Mouse (Mus musculus) heart, embryonic 13.5 days (tissue): Measurements from ENCODE around the gene Gfap. TPM values are rescaled to one million over a fixed set of nuclear protein-coding genes. Genes with fewer than 3 reads are reported as not detected.

Experiments
- ATAC-seq: fragments of 200-750 bp; cut with Nextera tagmentation; 2 replicates; pipeline ENCODE4 v1.8.0; 2017; ENCODE audit warnings: moderate TSS enrichment; ENCODE audit not compliant: insufficient number of reproducible peaks, low FRiP score, low TSS enrichment; ENCODE audit errors: extremely low read depth
- H3K27ac ChIP-seq: fragments of 300-500 bp; sonication (generic); replicated peaks from 2 replicates; pipeline ENCODE4 v1.5.1; 2015; ENCODE audit warnings: moderate library complexity, mild to moderate bottlenecking, inconsistent platforms
- H3K27me3 ChIP-seq: fragments of 300-500 bp; sonication (generic); replicated peaks from 2 replicates; pipeline ENCODE4 v1.6.1; 2015; ENCODE audit warnings: mild to moderate bottlenecking, inconsistent platforms
- H3K36me3 ChIP-seq: fragments of 300-500 bp; sonication (generic); 2 replicates; pipeline ENCODE4 v1.6.1; 2015; ENCODE audit warnings: mild to moderate bottlenecking, inconsistent platforms
- H3K4me1 ChIP-seq: fragments of 300-500 bp; sonication (generic); 2 replicates; pipeline ENCODE4 v1.6.1; 2015; ENCODE audit warnings: inconsistent platforms
- H3K4me2 ChIP-seq: fragments of 300-500 bp; sonication (generic); 2 replicates; pipeline ENCODE4 v1.6.1; 2015; ENCODE audit warnings: inconsistent platforms, mild to moderate bottlenecking, moderate library complexity
- H3K4me3 ChIP-seq: fragments of 300-500 bp; sonication (generic); 2 replicates; pipeline ENCODE4 v1.5.1; 2015; ENCODE audit warnings: moderate library complexity, mild to moderate bottlenecking, inconsistent platforms
- H3K9ac ChIP-seq: fragments of 300-500 bp; sonication (generic); 2 replicates; pipeline ENCODE4 v1.6.1; 2015; ENCODE audit warnings: inconsistent platforms, mild to moderate bottlenecking, moderate library complexity
- H3K9me3 ChIP-seq: fragments of 300-500 bp; sonication (generic); 2 replicates; pipeline ENCODE4 v1.6.1; 2016; ENCODE audit warnings: inconsistent platforms
- WGBS: fragments of 180-500 bp; shearing (Covaris S2); methylation state at CpG from one replicate; pipeline ENCODE4 v1.1.7; 2015; ENCODE audit warnings: mixed read lengths; 5-methylcytosine and 5-hydroxymethylcytosine counted together
- polyA plus RNA-seq: library from polyadenylated mRNA; unstranded; fragments of >200 nt; fragmentation: Nextera tagmentation; extraction: Ambion mirVana; gene quantifications from 2 replicates; pipeline ENCODE4 v1.2.1, GENCODE M21; 2015

The Gfap gene
- polyA plus RNA-seq, 1 experiment from 2014 or later: 0.19 TPM

GRCm38 (mm10) chr11:102925351-102925717 lies 24.6 kb upstream of the Gfap start:
- ATAC-seq: no peak

GRCm38 (mm10) chr11:102924557-102925350 lies 24.0 kb upstream of the Gfap start, which contains the start of gene Kif18b:
Kif18b (minus strand) TSS chr11:102925124.
- H3K4me1 ChIP-seq: peaks cover 33% of the 10 kb centered on the region
- H3K4me2 ChIP-seq: peak within 1 kb of the TSS; percentile 88
- 0 out of 2 replicates have a peak, but pooled peaks cover 4% of the 10 kb centered on the region for H3K27me3 ChIP-seq
- ATAC-seq: peak; percentile 63; the same call in 1 of the 2 replicates
- H3K9ac ChIP-seq: peak within 1 kb of the TSS; percentile 87
- WGBS: under 1% methylated on average over 62 of the region's 62 CpGs
- H3K4me3 ChIP-seq: peak within 1 kb of the TSS; percentile 85
- peak within 1 kb of the TSS; percentile 92 for H3K27ac ChIP-seq
- H3K9me3 ChIP-seq: no peaks in the 10 kb centered on the region
- peaks cover 12% of the 10 kb centered on the region; the same call in 1 of the 2 replicates for H3K36me3 ChIP-seq

More at GRCm38 (mm10) chr11:102925351-102925717, 24.6 kb upstream of the Gfap start:
- 0 out of 2 replicates have a peak, but pooled peaks cover 4% of the 10 kb centered on the region for H3K27me3 ChIP-seq
- under 1% methylated on average over 10 of the region's 10 CpGs for WGBS
- H3K9me3 ChIP-seq: no peaks in the 10 kb centered on the region
- peaks cover 12% of the 10 kb centered on the region; the same call in 1 of the 2 replicates for H3K36me3 ChIP-seq
- H3K4me3 ChIP-seq: peak overlapping the region; percentile 85
- peak overlapping the region; percentile 87 for H3K9ac ChIP-seq
- H3K4me1 ChIP-seq: peaks cover 33% of the 10 kb centered on the region
- H3K27ac ChIP-seq: peak overlapping the region; percentile 92
- H3K4me2 ChIP-seq: peak overlapping the region; percentile 88

- peak overlapping the region; percentile 45; the same call in 1 of the 2 replicates for H3K9ac ChIP-seq
- peaks cover 15% of the 10 kb centered on the region; the same call in 1 of the 2 replicates for H3K36me3 ChIP-seq
- H3K4me3 ChIP-seq: no peak overlapping the region
- no peaks in the 10 kb centered on the region for H3K27me3 ChIP-seq
- no peaks in the 10 kb centered on the region for H3K9me3 ChIP-seq
- WGBS: 79% methylated on average over 6 of the region's 6 CpGs
- H3K27ac ChIP-seq: no peak overlapping the region
- peaks cover 33% of the 10 kb centered on the region for H3K4me1 ChIP-seq
- no peak overlapping the region for H3K4me2 ChIP-seq
- no peak for ATAC-seq
Measured at GRCm38 (mm10) chr11:102921491-102921890, 20.8 kb upstream of the Gfap start.

GRCm38 (mm10) chr11:102918077-102918476 lies 17.4 kb upstream of the Gfap start:
- Histone ChIP-seq H3K4me3 (no peak overlapping the region), H3K9me3 (no peaks in the 10 kb centered on the region), H3K4me2 (no peak overlapping the region), H3K9ac (no peak overlapping the region), H3K27ac (no peak overlapping the region), H3K27me3 (no peaks in the 10 kb centered on the region), H3K4me1 (peaks cover 20% of the 10 kb centered on the region), H3K36me3 (peaks cover 48% of the 10 kb centered on the region)
- ATAC-seq: no peak
- 94% methylated on average over 4 of the region's 4 CpGs for WGBS

- Histone ChIP-seq H3K36me3 (peaks cover 61% of the 10 kb centered on the region), H3K9me3 (no peaks in the 10 kb centered on the region), H3K4me1 (no peaks in the 10 kb centered on the region), H3K4me2 (no peak overlapping the region), H3K27me3 (no peaks in the 10 kb centered on the region), H3K9ac (no peak overlapping the region), H3K27ac (no peak overlapping the region), H3K4me3 (no peak overlapping the region)
- 83% methylated on average over 9 of the region's 9 CpGs for WGBS
- ATAC-seq: no peak
Measured at GRCm38 (mm10) chr11:102915380-102915779, 14.7 kb upstream of the Gfap start.

GRCm38 (mm10) chr11:102911376-102911775 lies 10.7 kb upstream of the Gfap start:
- H3K27me3 ChIP-seq: no peaks in the 10 kb centered on the region
- H3K4me2 ChIP-seq: no peak overlapping the region
- H3K4me3 ChIP-seq: no peak overlapping the region
- ATAC-seq: no peak
- no peaks in the 10 kb centered on the region for H3K4me1 ChIP-seq
- no peak overlapping the region for H3K9ac ChIP-seq
- peaks cover 98% of the 10 kb centered on the region for H3K36me3 ChIP-seq
- no peak overlapping the region for H3K27ac ChIP-seq
- H3K9me3 ChIP-seq: no peaks in the 10 kb centered on the region
- 77% methylated on average over 7 of the region's 7 CpGs for whole genome bisulfite sequencing

GRCm38 (mm10) chr11:102903654-102904053 lies 2.9 kb upstream of the Gfap start:
- Histone ChIP-seq H3K36me3 (peaks cover 36% of the 10 kb centered on the region), H3K4me2 (no peak overlapping the region), H3K4me3 (no peak overlapping the region), H3K4me1 (peaks cover 9% of the 10 kb centered on the region; the same call in 1 of the 2 replicates), H3K9me3 (no peaks in the 10 kb centered on the region), H3K27ac (no peak overlapping the region), H3K9ac (no peak overlapping the region), H3K27me3 (peaks cover 19% of the 10 kb centered on the region)
- no peak for ATAC-seq
- WGBS: 77% methylated on average over 7 of the region's 7 CpGs

- no peak for ATAC-seq
- 84% methylated on average over 5 of the region's 5 CpGs for WGBS
- H3K9ac ChIP-seq: no peak overlapping the region
Measured at GRCm38 (mm10) chr11:102902107-102902506, 1.4 kb upstream of the Gfap start.

GRCm38 (mm10) chr11:102901199-102901598 lies 487 bp upstream of the Gfap start:
- Histone ChIP-seq H3K9ac (no peak overlapping the region), H3K4me1 (peaks cover 13% of the 10 kb centered on the region), H3K27ac (no peak overlapping the region), H3K9me3 (no peaks in the 10 kb centered on the region), H3K36me3 (peaks cover 11% of the 10 kb centered on the region), H3K4me3 (no peak overlapping the region), H3K4me2 (no peak overlapping the region), H3K27me3 (peaks cover 43% of the 10 kb centered on the region)
- no peak for ATAC-seq
- 50% methylated on average over 4 of the region's 4 CpGs for WGBS

More at GRCm38 (mm10) chr11:102902107-102902506, 1.4 kb upstream of the Gfap start:
- Histone ChIP-seq H3K36me3 (peaks cover 20% of the 10 kb centered on the region), H3K4me1 (peaks cover 13% of the 10 kb centered on the region), H3K27ac (no peak overlapping the region), H3K27me3 (peaks cover 34% of the 10 kb centered on the region), H3K9me3 (no peaks in the 10 kb centered on the region), H3K4me3 (no peak overlapping the region), H3K4me2 (no peak overlapping the region)

- 0 out of 2 replicates have a peak overlapping the region, but pooled peaks have one; percentile 37 for H3K9ac ChIP-seq
- peaks cover 11% of the 10 kb centered on the region for H3K4me1 ChIP-seq
- H3K4me3 ChIP-seq: no peak overlapping the region
- no peak overlapping the region for H3K27ac ChIP-seq
- WGBS: 80% methylated on average over 9 of the region's 9 CpGs
- H3K36me3 ChIP-seq: no peaks in the 10 kb centered on the region
- no peak overlapping the region for H3K4me2 ChIP-seq
- peaks cover 71% of the 10 kb centered on the region for H3K27me3 ChIP-seq
- ATAC-seq: no peak
- no peaks in the 10 kb centered on the region for H3K9me3 ChIP-seq
Measured at GRCm38 (mm10) chr11:102898408-102898807, 2.3 kb downstream of the Gfap start.

GRCm38 (mm10) chr11:102896641-102897040 lies 4.1 kb downstream of the Gfap start:
- Histone ChIP-seq H3K4me2 (no peak overlapping the region), H3K36me3 (no peaks in the 10 kb centered on the region), H3K27ac (no peak overlapping the region), H3K4me3 (no peak overlapping the region), H3K27me3 (peaks cover 80% of the 10 kb centered on the region), H3K9me3 (no peaks in the 10 kb centered on the region), H3K9ac (no peak overlapping the region), H3K4me1 (peaks cover 19% of the 10 kb centered on the region)
- WGBS: 67% methylated on average over 20 of the region's 20 CpGs
- ATAC-seq: no peak
